In the genomic region with DNA sequence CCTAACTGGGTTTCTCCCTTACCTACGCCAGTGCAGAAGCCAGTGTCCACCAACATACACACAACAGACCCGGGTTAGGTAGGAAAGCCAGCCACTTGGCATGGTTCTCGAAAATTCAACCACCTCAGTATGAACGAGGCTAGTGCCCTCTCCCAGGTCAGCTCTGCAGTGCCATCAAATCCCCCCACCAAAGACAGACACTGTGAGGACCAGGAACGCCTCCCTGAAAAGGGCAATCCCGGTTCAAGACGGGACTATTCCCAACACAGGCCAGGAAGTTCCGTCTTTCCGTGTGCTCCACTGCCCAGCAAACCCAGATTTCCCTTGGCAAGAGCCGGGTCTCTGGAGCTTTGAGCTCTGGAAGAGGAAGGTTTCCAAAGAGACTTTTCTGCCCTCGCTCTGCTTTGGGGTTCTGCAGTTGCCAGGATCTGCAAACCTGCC, we compare ENCODE assay signal across 8 mouse cellular contexts. TPM values are rescaled to one million over a fixed set of nuclear protein-coding genes. Genes with fewer than 3 reads are reported as not detected.
A peak's percentile ranks its signal among the peaks of the same experiment; 100 is the strongest.
DNase-seq lines count a peak whose midpoint lies in the region; ATAC-seq and TF ChIP-seq lines count a peak whose summit lies in the region.

No protein-coding gene starts in this region.

- H3K9me3 ChIP-seq in erythroblast, embryonic 14.5 days (ENCODE audit: control insufficient read depth, low read length) = no peaks in the 10 kb centered on the region
- no peaks in the 10 kb centered on the region for H3K9me3 ChIP-seq in hindbrain, embryonic 11.5 days (ENCODE audit: control insufficient read depth, low read length)

- TF ChIP-seq POLR2A in spleen, adult 2 months (IDR thresholded peaks at IDR 0.05; ENCODE audit: low read depth, low read length) = no peak

- DNase-seq in spleen, adult 2 months (ENCODE audit: low read depth in 1 of 2, low spot score in 2 of 2) = no peak
- no peak for DNase-seq in spleen, postnatal 10 days (ENCODE audit: low spot score in 2 of 2)
- DNase-seq in hindbrain, embryonic 11.5 days (ENCODE audit: low spot score) = no peak
- peak; percentile 16 for DNase-seq in lung, postnatal 10 days
- DNase-seq in thymus, postnatal 36 days = no peak
- no peak for DNase-seq in adipocyte (ENCODE audit: low spot score)

- H3K4me2 ChIP-seq in hindbrain, embryonic 11.5 days (replicated peaks; ENCODE audit: low read depth, low read length) = peak overlapping the region; percentile 76

- peak overlapping the region; percentile 48 for H3K4me3 ChIP-seq in erythroblast, embryonic 14.5 days (replicated peaks)
- H3K4me3 ChIP-seq in spleen, adult 2 months (ENCODE audit: extremely low read depth, insufficient read depth, insufficient read length) = peak overlapping the region; percentile 57
- peak overlapping the region; percentile 48 for H3K4me3 ChIP-seq in hindbrain, embryonic 11.5 days (ENCODE audit: low read depth, low read length)

- H3K36me3 ChIP-seq in erythroblast, embryonic 14.5 days (ENCODE audit: control insufficient read depth) = no peaks in the 10 kb centered on the region
- H3K36me3 ChIP-seq in spleen, adult 2 months (ENCODE audit: control insufficient read depth, insufficient read depth, low read length) = no peaks in the 10 kb centered on the region
- H3K36me3 ChIP-seq in hindbrain, embryonic 11.5 days (ENCODE audit: control insufficient read depth, insufficient read depth, low read length) = no peaks in the 10 kb centered on the region

- peak overlapping the region; percentile 74 for H3K9ac ChIP-seq in hindbrain, embryonic 11.5 days (ENCODE audit: low read depth, low read length)

- H3K27ac ChIP-seq in spleen, adult 2 months (ENCODE audit: insufficient read depth, low read length) = no peak overlapping the region
- H3K27ac ChIP-seq in hindbrain, embryonic 11.5 days (ENCODE audit: low read depth, low read length) = peak overlapping the region; percentile 76; the same call in 1 of the 2 replicates

- no peaks in the 10 kb centered on the region for H3K4me1 ChIP-seq in erythroblast, embryonic 14.5 days (ENCODE audit: control insufficient read depth)
- no peaks in the 10 kb centered on the region; the same call in 1 of the 2 replicates for H3K4me1 ChIP-seq in spleen, adult 2 months (ENCODE audit: control insufficient read depth, insufficient read depth, insufficient read length)
- H3K4me1 ChIP-seq in hindbrain, embryonic 11.5 days (replicated peaks; ENCODE audit: control insufficient read depth, insufficient read depth, low read length) = peaks cover 2% of the 10 kb centered on the region; the same call in 1 of the 2 replicates

- TF ChIP-seq CTCF in spleen, adult 2 months (IDR thresholded peaks at IDR 0.05; ENCODE audit: extremely low read depth, insufficient read depth, insufficient read length, insufficient replicate concordance) = no peak

- no peak for ATAC-seq in erythroblast, adult 5-6 weeks (replicated peaks; ENCODE audit: low FRiP score, poor library complexity, severe bottlenecking)
- no peak for ATAC-seq in hindbrain, embryonic 11.5 days (ENCODE audit: low FRiP score)

- WGBS in spleen, adult 2 months = 6% methylated on average over 11 of the region's 11 CpGs
- 21% methylated on average over 11 of the region's 11 CpGs for WGBS in hindbrain, embryonic 11.5 days

- peaks cover 54% of the 10 kb centered on the region for H3K27me3 ChIP-seq in erythroblast, embryonic 14.5 days (ENCODE audit: control insufficient read depth)
- no peaks in the 10 kb centered on the region; the same call in 1 of the 2 replicates for H3K27me3 ChIP-seq in spleen, adult 2 months (ENCODE audit: control insufficient read depth, insufficient read depth, low read length)
- H3K27me3 ChIP-seq in hindbrain, embryonic 11.5 days (ENCODE audit: control insufficient read depth, insufficient read depth, low read length) = no peaks in the 10 kb centered on the region

RNA-seq across cellular contexts. Expression of gene Klhl3, which starts 0.8 kb away (rescaled TPM):
- not detected in 2 replicates for polyA plus RNA-seq in erythroblast, embryonic 14.5 days (2012)
- total RNA-seq in erythroblast, adult 5-6 weeks (2015; ENCODE audit: low replicate concordance) = 0.21 TPM in 1 of 2 replicates, not detected in the other
- 0.14 TPM in 1 of 2 replicates, not detected in the other for total RNA-seq in erythroblast, adult 5-6 weeks (2017; ENCODE audit: low replicate concordance)
- 0.86 and 0.90 TPM in 2 replicates for polyA plus RNA-seq in spleen, adult 2 months (2012; rRNA removed)
- polyA plus RNA-seq in hindbrain, embryonic 11.5 days (2014; fragmentation: Nextera tagmentation; extraction: Ambion mirVana) = 3.8 and 3.9 TPM in 2 replicates

RNA-seq across cellular contexts. Expression of gene Hnrnpa0, which starts 15.7 kb away (rescaled TPM):
- 38.2 and 43.0 TPM in 2 replicates for polyA plus RNA-seq in erythroblast, embryonic 14.5 days (2012)
- 29.6 and 35.1 TPM in 2 replicates for total RNA-seq in erythroblast, adult 5-6 weeks (2015; ENCODE audit: low replicate concordance)
- total RNA-seq in erythroblast, adult 5-6 weeks (2017; ENCODE audit: low replicate concordance) = 12.9 and 24.4 TPM in 2 replicates
- polyA plus RNA-seq in spleen, adult 2 months (2012; rRNA removed) = 94.2 and 155 TPM in 2 replicates
- polyA plus RNA-seq in hindbrain, embryonic 11.5 days (2014; fragmentation: Nextera tagmentation; extraction: Ambion mirVana) = 56.9 and 61.9 TPM in 2 replicates

RNA-seq across cellular contexts. Expression of gene Idnk, which starts 44.8 kb away (rescaled TPM):
- 0.40 and 1.2 TPM in 2 replicates for polyA plus RNA-seq in erythroblast, embryonic 14.5 days (2012)
- total RNA-seq in erythroblast, adult 5-6 weeks (2015; ENCODE audit: low replicate concordance) = 9.2 and 15.0 TPM in 2 replicates
- total RNA-seq in erythroblast, adult 5-6 weeks (2017; ENCODE audit: low replicate concordance) = 4.7 and 14.4 TPM in 2 replicates
- polyA plus RNA-seq in spleen, adult 2 months (2012; rRNA removed) = 22.6 and 24.7 TPM in 2 replicates
- 57.8 and 62.7 TPM in 2 replicates for polyA plus RNA-seq in hindbrain, embryonic 11.5 days (2014; fragmentation: Nextera tagmentation; extraction: Ambion mirVana)

Comparison
In these comparisons a context has a peak if more than half of its experiments do, and no peak if none do; other contexts are left out.
1. RNA of gene Idnk, which starts 44.8 kb away (polyA plus RNA-seq): 57.8 to 62.7 TPM in hindbrain, embryonic 11.5 days and 22.6 to 24.7 TPM in spleen, adult 2 months; 0.40 to 1.2 TPM in erythroblast, embryonic 14.5 days; every median in the first group is over 10 times any median in the second.
2. Peak in every context shown above with its lines, with median percentiles within 50 percentile points of each other: H3K4me3 ChIP-seq.